Mouse (Mus musculus) hindbrain, embryonic 16.5 days (tissue): ENCODE measurements around the gene Ung. TPM values are rescaled to one million over a fixed set of nuclear protein-coding genes. Genes with fewer than 3 reads are reported as not detected.
A peak's percentile ranks its signal among the peaks of the same experiment; 100 is the strongest.

Experiments
- ATAC-seq: fragments of 200-750 bp; cut with Nextera tagmentation; 2 replicates; pipeline ENCODE4 v1.8.0; 2017; ENCODE audit warnings: moderate TSS enrichment, moderate library complexity
- H3K27ac ChIP-seq: fragments of 300-500 bp; sonication (generic); 2 replicates; pipeline ENCODE4 v1.5.1; 2014; ENCODE audit warnings: low read depth, mild to moderate bottlenecking, control low read depth, low read length, moderate library complexity
- H3K27me3 ChIP-seq: fragments of 300-500 bp; sonication (generic); replicated peaks from 2 replicates; pipeline ENCODE4 v1.6.1; 2014; ENCODE audit warnings: low read length; ENCODE audit not compliant: control insufficient read depth, insufficient read depth
- H3K36me3 ChIP-seq: fragments of 300-500 bp; sonication (generic); 2 replicates; pipeline ENCODE4 v1.6.1; 2014; ENCODE audit warnings: mild to moderate bottlenecking, low read length, moderate library complexity, mixed read lengths; ENCODE audit not compliant: control insufficient read depth, insufficient read depth
- H3K4me1 ChIP-seq: fragments of 300-500 bp; sonication (generic); 2 replicates; pipeline ENCODE4 v1.6.1; 2014; ENCODE audit warnings: low read depth, low read length; ENCODE audit not compliant: control insufficient read depth, insufficient read depth
- H3K4me2 ChIP-seq: fragments of 300-500 bp; sonication (generic); 2 replicates; pipeline ENCODE4 v1.6.1; 2014; ENCODE audit warnings: mild to moderate bottlenecking, low read length, control low read depth, moderate library complexity
- H3K4me3 ChIP-seq: fragments of 300-500 bp; sonication (generic); 2 replicates; pipeline ENCODE4 v1.5.1; 2014; ENCODE audit warnings: mild to moderate bottlenecking, low read length, control low read depth, moderate library complexity
- H3K9ac ChIP-seq: fragments of 300-500 bp; sonication (generic); 2 replicates; pipeline ENCODE4 v1.6.1; 2014; ENCODE audit warnings: low read depth, mild to moderate bottlenecking, control low read depth, low read length, moderate library complexity
- H3K9me3 ChIP-seq: fragments of 300-500 bp; sonication (generic); 2 replicates; pipeline ENCODE4 v1.6.1; 2014; ENCODE audit warnings: mild to moderate bottlenecking, low read length, moderate library complexity; ENCODE audit not compliant: control insufficient read depth
- WGBS: fragments of 180-500 bp; shearing (Covaris S2); extraction: QIAGEN DNeasy Blood & Tissue Kit; methylation state at CpG from one replicate; pipeline ENCODE4 v1.1.7; 2014; 5-methylcytosine and 5-hydroxymethylcytosine counted together
- polyA plus RNA-seq: library from polyadenylated mRNA; unstranded; fragments of >200 nt; fragmentation: Nextera tagmentation; extraction: Ambion mirVana; gene quantifications from 2 replicates; pipeline ENCODE4 v1.2.1, GENCODE M21; 2015

Gene Ung
- polyA plus RNA-seq = 12.1 and 14.4 TPM in 2 replicates

- H3K36me3 ChIP-seq = no peaks in the 10 kb centered on the region
- WGBS = under 1% methylated on average over 21 of the region's 29 CpGs
- ATAC-seq = peak; percentile 26
- peaks cover 19% of the 10 kb centered on the region for H3K4me1 ChIP-seq
- no peaks in the 10 kb centered on the region for H3K9me3 ChIP-seq
- no peaks in the 10 kb centered on the region for H3K27me3 ChIP-seq
- H3K9ac ChIP-seq = peak within 1 kb of the TSS; percentile 68
- peak within 1 kb of the TSS; percentile 54; the same call in 1 of the 2 replicates for H3K27ac ChIP-seq
- peak within 1 kb of the TSS; percentile 99 for H3K4me2 ChIP-seq
- peak within 1 kb of the TSS; percentile 94 for H3K4me3 ChIP-seq
Observed at GRCm38 (mm10) chr5:114130211-114130605, at the start of gene Ung. Gene Ung, plus strand, starts transcription at chr5:114130386.

GRCm38 (mm10) chr5:114085501-114085900, 44.7 kb upstream of the Ung start:
- Histone ChIP-seq H3K27ac (no peak overlapping the region), H3K4me2 (no peak overlapping the region), H3K9ac (no peak overlapping the region), H3K27me3 (no peaks in the 10 kb centered on the region), H3K9me3 (no peaks in the 10 kb centered on the region), H3K36me3 (no peaks in the 10 kb centered on the region), H3K4me3 (no peak overlapping the region), H3K4me1 (peaks cover 11% of the 10 kb centered on the region)
- WGBS = 80% methylated on average over 14 of the region's 14 CpGs
- no peak for ATAC-seq

GRCm38 (mm10) chr5:114087875-114088480, 42.2 kb upstream of the Ung start:
- Histone ChIP-seq H3K9me3 (no peaks in the 10 kb centered on the region), H3K4me2 (no peak overlapping the region), H3K36me3 (no peaks in the 10 kb centered on the region), H3K4me3 (no peak overlapping the region), H3K9ac (no peak overlapping the region), H3K27me3 (no peaks in the 10 kb centered on the region), H3K4me1 (peaks cover 16% of the 10 kb centered on the region), H3K27ac (no peak overlapping the region)
- 73% methylated on average over 12 of the region's 12 CpGs for WGBS
- no peak for ATAC-seq

GRCm38 (mm10) chr5:114090421-114091013, 39.7 kb upstream of the Ung start:
- Histone ChIP-seq H3K9ac (peak overlapping the region; percentile 86), H3K4me3 (peak overlapping the region; percentile 60), H3K27me3 (no peaks in the 10 kb centered on the region), H3K9me3 (no peaks in the 10 kb centered on the region), H3K4me2 (peak overlapping the region; percentile 57), H3K4me1 (peaks cover 16% of the 10 kb centered on the region), H3K27ac (peak overlapping the region; percentile 92), H3K36me3 (no peaks in the 10 kb centered on the region)
- WGBS = 8% methylated on average over 7 of the region's 7 CpGs
- peak; percentile 40 for ATAC-seq

- ATAC-seq = peak; percentile 88
- 2% methylated on average over 40 of the region's 40 CpGs for WGBS
Observed at GRCm38 (mm10) chr5:114091057-114091807, 39.0 kb upstream of the Ung start, which contains the start of gene Svop. Gene Svop, minus strand, starts transcription at chr5:114091570.

GRCm38 (mm10) chr5:114099709-114100389, 30.3 kb upstream of the Ung start:
- Histone ChIP-seq H3K4me2 (peak overlapping the region; percentile 98), H3K27ac (peak overlapping the region; percentile 84), H3K27me3 (no peaks in the 10 kb centered on the region), H3K9me3 (no peaks in the 10 kb centered on the region), H3K9ac (peak overlapping the region; percentile 98), H3K4me3 (peak overlapping the region; percentile 93), H3K36me3 (peaks cover 8% of the 10 kb centered on the region; the same call in 1 of the 2 replicates), H3K4me1 (peaks cover 15% of the 10 kb centered on the region)
- WGBS = 8% methylated on average over 33 of the region's 37 CpGs
- peak; percentile 94 for ATAC-seq

More at GRCm38 (mm10) chr5:114091057-114091807, 39.0 kb upstream of the Ung start, which contains the start of gene Svop:
- no peaks in the 10 kb centered on the region for H3K27me3 ChIP-seq
- peak within 1 kb of the TSS; percentile 92 for H3K27ac ChIP-seq
- peak within 1 kb of the TSS; percentile 57 for H3K4me2 ChIP-seq
- H3K4me3 ChIP-seq = peak within 1 kb of the TSS; percentile 60
- no peaks in the 10 kb centered on the region for H3K9me3 ChIP-seq
- peak within 1 kb of the TSS; percentile 86 for H3K9ac ChIP-seq
- H3K36me3 ChIP-seq = no peaks in the 10 kb centered on the region
- H3K4me1 ChIP-seq = peaks cover 16% of the 10 kb centered on the region

GRCm38 (mm10) chr5:114100390-114101099, 29.6 kb upstream of the Ung start:
- peaks cover 15% of the 10 kb centered on the region for H3K4me1 ChIP-seq
- peaks cover 8% of the 10 kb centered on the region; the same call in 1 of the 2 replicates for H3K36me3 ChIP-seq
- peak overlapping the region; percentile 80 for H3K27ac ChIP-seq
- H3K9me3 ChIP-seq = no peaks in the 10 kb centered on the region
- no peaks in the 10 kb centered on the region for H3K27me3 ChIP-seq
- peak overlapping the region; percentile 93 for H3K4me3 ChIP-seq
- peak overlapping the region; percentile 98 for H3K9ac ChIP-seq
- ATAC-seq = peak; percentile 64
- peak overlapping the region; percentile 98 for H3K4me2 ChIP-seq
- 3% methylated on average over 56 of the region's 64 CpGs for WGBS

- H3K4me1 ChIP-seq = peaks cover 15% of the 10 kb centered on the region
- H3K4me3 ChIP-seq = no peak overlapping the region
- no peak for ATAC-seq
- no peak overlapping the region for H3K4me2 ChIP-seq
- H3K27ac ChIP-seq = no peak overlapping the region
- H3K9ac ChIP-seq = no peak overlapping the region
- 77% methylated on average over 4 of the region's 4 CpGs for WGBS
- H3K27me3 ChIP-seq = no peaks in the 10 kb centered on the region
- H3K9me3 ChIP-seq = no peaks in the 10 kb centered on the region
- peaks cover 19% of the 10 kb centered on the region for H3K36me3 ChIP-seq
Observed at GRCm38 (mm10) chr5:114101873-114102272, 28.3 kb upstream of the Ung start.
